Mouse (Mus musculus): ENCODE results near the gene 3830406C13Rik. TPM values are rescaled to one million over a fixed set of nuclear protein-coding genes. Genes with fewer than 3 reads are reported as not detected.
"Not testable (repeated sequence)": the region's sequence is repeated elsewhere in the genome, so short reads cannot be mapped to it uniquely, and the experiment has no call there.

3830406C13Rik gene
- polyA plus RNA-seq (2014; fragmentation: Nextera tagmentation; extraction: Ambion mirVana) = 37.4 and 37.6 TPM in 2 replicates

DNA sequence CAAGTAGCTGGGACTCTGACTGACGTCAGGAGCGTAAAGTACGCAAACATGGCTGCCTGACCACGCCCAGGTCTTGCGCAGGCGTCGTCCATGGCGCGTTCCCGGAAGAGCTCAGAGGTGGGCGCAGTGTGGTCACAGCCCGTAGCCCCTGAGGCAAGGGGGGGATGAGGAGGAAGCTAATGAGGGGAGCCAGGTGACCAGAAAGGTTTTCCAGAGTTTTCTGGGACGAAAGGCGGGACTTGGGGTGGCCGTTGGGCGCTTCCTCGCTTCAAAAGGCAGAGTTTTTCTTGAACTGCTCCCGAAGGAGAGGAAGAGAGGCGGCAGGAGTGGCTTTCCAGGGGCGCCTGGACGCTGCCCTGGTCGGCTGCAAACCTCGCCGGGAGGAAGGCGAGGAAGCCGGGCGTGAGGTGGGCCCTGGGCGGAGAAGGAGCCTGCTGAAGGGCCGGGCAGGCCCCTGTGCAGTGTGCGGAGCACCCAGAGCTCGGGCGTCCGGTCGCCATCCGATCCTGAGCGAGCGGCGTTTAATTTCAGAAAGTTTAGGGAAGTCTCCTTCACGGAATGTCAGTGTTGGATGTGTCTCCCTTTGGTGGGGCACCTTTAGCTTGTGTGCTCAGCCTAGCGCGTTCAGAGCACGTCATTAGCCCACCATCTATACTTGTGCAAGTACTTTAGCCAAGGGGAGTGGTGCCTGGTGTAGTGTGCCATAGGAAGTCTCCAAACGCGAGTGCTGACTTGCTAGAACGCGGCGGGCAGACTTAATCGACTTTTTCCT lies at the start of gene 3830406C13Rik:
Gene 3830406C13Rik, plus strand, starts transcription at position 33 of the 772 bp plus-strand sequence.
- Histone ChIP-seq H3K4me2 (ENCODE audit: low read depth, low read length) (peak within 1 kb of the TSS; percentile 82), H3K4me3 (ENCODE audit: low read depth, low read length) (peak within 1 kb of the TSS; percentile 93), H3K9ac (replicated peaks; ENCODE audit: low read depth, low read length) (peak within 1 kb of the TSS; percentile 87), H3K27me3 (ENCODE audit: control insufficient read depth, insufficient read depth, low read length) (no peaks in the 10 kb centered on the region), H3K36me3 (ENCODE audit: control insufficient read depth, insufficient read depth, low read length) (no peaks in the 10 kb centered on the region), H3K4me1 (ENCODE audit: control insufficient read depth, insufficient read depth, low read length) (no peaks in the 10 kb centered on the region), H3K27ac (ENCODE audit: low read depth, low read length) (peak within 1 kb of the TSS; percentile 84), H3K9me3 (ENCODE audit: control insufficient read depth, low read length) (no peaks in the 10 kb centered on the region)
- ATAC-seq (ENCODE audit: low read depth) = peak; percentile 99
- WGBS = 2% methylated on average over 48 of the region's 48 CpGs

- no peak overlapping the region for H3K27ac ChIP-seq (ENCODE audit: low read depth, low read length)
- no peaks in the 10 kb centered on the region for H3K27me3 ChIP-seq (ENCODE audit: control insufficient read depth, insufficient read depth, low read length)
- no peak overlapping the region for H3K9ac ChIP-seq (replicated peaks; ENCODE audit: low read depth, low read length)
- no peaks in the 10 kb centered on the region for H3K4me1 ChIP-seq (ENCODE audit: control insufficient read depth, insufficient read depth, low read length)
- no peaks in the 10 kb centered on the region for H3K36me3 ChIP-seq (ENCODE audit: control insufficient read depth, insufficient read depth, low read length)
- WGBS = 79% methylated on average over 4 of the region's 4 CpGs
- no peak overlapping the region for H3K4me3 ChIP-seq (ENCODE audit: low read depth, low read length)
- no peak for ATAC-seq (ENCODE audit: low read depth)
- no peak overlapping the region for H3K4me2 ChIP-seq (ENCODE audit: low read depth, low read length)
- no peaks in the 10 kb centered on the region for H3K9me3 ChIP-seq (ENCODE audit: control insufficient read depth, low read length)
These were observed 40.2 kb upstream of the 3830406C13Rik start for GRCm38 (mm10) chr14:12243726-12244125.

GRCm38 (mm10) chr14:12276031-12276430 lies 7.9 kb upstream of the 3830406C13Rik start:
- Histone ChIP-seq H3K9ac (replicated peaks; ENCODE audit: low read depth, low read length) (no peak overlapping the region), H3K27ac (ENCODE audit: low read depth, low read length) (no peak overlapping the region), H3K36me3 (ENCODE audit: control insufficient read depth, insufficient read depth, low read length) (no peaks in the 10 kb centered on the region), H3K4me1 (ENCODE audit: control insufficient read depth, insufficient read depth, low read length) (no peaks in the 10 kb centered on the region), H3K9me3 (ENCODE audit: control insufficient read depth, low read length) (no peaks in the 10 kb centered on the region), H3K4me3 (ENCODE audit: low read depth, low read length) (no peak overlapping the region), H3K4me2 (ENCODE audit: low read depth, low read length) (no peak overlapping the region), H3K27me3 (ENCODE audit: control insufficient read depth, insufficient read depth, low read length) (no peaks in the 10 kb centered on the region)
- no peak for ATAC-seq (ENCODE audit: low read depth)
- 63% methylated on average over 3 of the region's 3 CpGs for WGBS

DNA sequence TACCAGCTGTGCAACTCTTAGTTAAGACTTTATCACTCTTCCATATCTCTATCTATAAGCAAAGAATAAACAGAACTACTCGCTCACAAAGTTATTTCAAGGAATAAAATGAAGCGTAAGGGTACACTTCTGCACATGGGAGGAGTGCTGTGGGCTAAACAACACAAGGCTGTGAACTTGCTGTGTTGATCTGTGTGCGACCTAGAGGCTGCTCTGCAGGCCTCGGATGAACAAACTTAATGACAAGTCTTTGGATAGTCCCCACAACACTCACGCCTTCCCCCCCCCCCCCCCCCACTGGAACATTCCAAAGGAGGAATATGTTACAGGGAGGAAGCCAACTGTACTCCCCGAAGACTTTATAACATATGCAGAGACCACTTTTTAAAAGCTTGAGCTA lies 332 bp upstream of the 3830406C13Rik start, which contains the start of gene Gm49355:
Gene Gm49355, plus strand, starts transcription at position 336 of the 400 bp plus-strand sequence.
- peak within 1 kb of the TSS; percentile 82 for H3K4me2 ChIP-seq (ENCODE audit: low read depth, low read length)
- peak within 1 kb of the TSS; percentile 84 for H3K27ac ChIP-seq (ENCODE audit: low read depth, low read length)
- no peaks in the 10 kb centered on the region for H3K4me1 ChIP-seq (ENCODE audit: control insufficient read depth, insufficient read depth, low read length)
- WGBS = 86% methylated on average over 6 of the region's 6 CpGs
- no peaks in the 10 kb centered on the region for H3K9me3 ChIP-seq (ENCODE audit: control insufficient read depth, low read length)
- no peaks in the 10 kb centered on the region for H3K36me3 ChIP-seq (ENCODE audit: control insufficient read depth, insufficient read depth, low read length)
- H3K9ac ChIP-seq (replicated peaks; ENCODE audit: low read depth, low read length) = peak within 1 kb of the TSS; percentile 87
- H3K27me3 ChIP-seq (ENCODE audit: control insufficient read depth, insufficient read depth, low read length) = no peaks in the 10 kb centered on the region
- peak within 1 kb of the TSS; percentile 93 for H3K4me3 ChIP-seq (ENCODE audit: low read depth, low read length)
- ATAC-seq (ENCODE audit: low read depth) = peak; percentile 49; the same call in 1 of the 2 replicates

DNA sequence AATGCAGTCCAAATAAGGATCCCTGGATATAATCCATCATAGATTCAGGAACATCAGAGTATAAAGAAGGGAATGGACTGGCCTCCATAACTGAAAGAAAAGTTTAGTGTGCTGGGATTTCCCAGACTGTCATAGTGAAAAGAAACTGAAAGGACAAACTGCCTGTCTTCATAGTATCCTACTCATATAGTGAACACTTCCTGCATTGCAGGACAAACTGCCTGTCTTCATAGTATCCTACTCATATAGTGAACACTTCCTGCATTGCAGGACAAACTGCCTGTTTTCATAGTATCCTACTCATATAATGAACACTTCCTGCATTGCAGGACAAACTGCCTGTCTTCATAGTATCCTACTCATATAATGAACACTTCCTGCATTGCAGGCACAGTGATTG lies 5.8 kb downstream of the 3830406C13Rik start:
- not testable (repeated sequence) for H3K9me3 ChIP-seq (ENCODE audit: control insufficient read depth, low read length); H3K27ac ChIP-seq (ENCODE audit: low read depth, low read length); H3K27me3 ChIP-seq (ENCODE audit: control insufficient read depth, insufficient read depth, low read length); ATAC-seq (ENCODE audit: low read depth); H3K4me2 ChIP-seq (ENCODE audit: low read depth, low read length); H3K36me3 ChIP-seq (ENCODE audit: control insufficient read depth, insufficient read depth, low read length); H3K4me3 ChIP-seq (ENCODE audit: low read depth, low read length); H3K4me1 ChIP-seq (ENCODE audit: control insufficient read depth, insufficient read depth, low read length); H3K9ac ChIP-seq (replicated peaks; ENCODE audit: low read depth, low read length)

DNA sequence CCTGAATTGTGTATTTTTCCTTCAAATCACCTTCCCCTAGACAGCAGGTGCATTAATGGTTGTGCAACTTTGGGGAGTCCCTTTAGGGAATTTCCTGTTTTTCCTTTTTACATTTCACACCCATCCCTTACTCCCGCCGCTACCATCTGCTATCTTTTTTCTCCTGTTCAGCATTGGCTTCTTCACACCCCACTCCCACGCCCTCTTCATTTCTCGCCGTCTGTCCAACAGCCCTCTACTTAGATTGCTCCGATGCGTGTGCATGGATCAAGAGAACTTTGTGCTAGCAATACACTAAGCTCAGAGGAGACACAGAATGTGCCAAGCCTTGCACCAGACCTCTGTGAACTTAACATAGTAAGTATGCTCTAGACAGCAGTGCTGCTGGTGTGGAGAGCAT lies 12.4 kb downstream of the 3830406C13Rik start:
- 87% methylated on average over 7 of the region's 7 CpGs for WGBS
- Histone ChIP-seq H3K27ac (ENCODE audit: low read depth, low read length) (no peak overlapping the region), H3K9ac (replicated peaks; ENCODE audit: low read depth, low read length) (no peak overlapping the region), H3K4me3 (ENCODE audit: low read depth, low read length) (no peak overlapping the region), H3K4me2 (ENCODE audit: low read depth, low read length) (no peak overlapping the region), H3K36me3 (ENCODE audit: control insufficient read depth, insufficient read depth, low read length) (no peaks in the 10 kb centered on the region), H3K4me1 (ENCODE audit: control insufficient read depth, insufficient read depth, low read length) (no peaks in the 10 kb centered on the region), H3K9me3 (ENCODE audit: control insufficient read depth, low read length) (no peaks in the 10 kb centered on the region), H3K27me3 (ENCODE audit: control insufficient read depth, insufficient read depth, low read length) (no peaks in the 10 kb centered on the region)
- no peak for ATAC-seq (ENCODE audit: low read depth)

GRCm38 (mm10) chr14:12299171-12299570 lies 15.2 kb downstream of the 3830406C13Rik start:
- H3K27ac ChIP-seq (ENCODE audit: low read depth, low read length) = no peak overlapping the region
- no peaks in the 10 kb centered on the region for H3K27me3 ChIP-seq (ENCODE audit: control insufficient read depth, insufficient read depth, low read length)
- no peak overlapping the region for H3K4me2 ChIP-seq (ENCODE audit: low read depth, low read length)

GRCm38 (mm10) chr14:12299654-12300053 lies 15.7 kb downstream of the 3830406C13Rik start:
- Histone ChIP-seq H3K9ac (replicated peaks; ENCODE audit: low read depth, low read length) (no peak overlapping the region), H3K27me3 (ENCODE audit: control insufficient read depth, insufficient read depth, low read length) (no peaks in the 10 kb centered on the region), H3K36me3 (ENCODE audit: control insufficient read depth, insufficient read depth, low read length) (no peaks in the 10 kb centered on the region), H3K9me3 (ENCODE audit: control insufficient read depth, low read length) (no peaks in the 10 kb centered on the region), H3K4me3 (ENCODE audit: low read depth, low read length) (no peak overlapping the region), H3K4me2 (ENCODE audit: low read depth, low read length) (no peak overlapping the region), H3K27ac (ENCODE audit: low read depth, low read length) (no peak overlapping the region), H3K4me1 (ENCODE audit: control insufficient read depth, insufficient read depth, low read length) (no peaks in the 10 kb centered on the region)
- ATAC-seq (ENCODE audit: low read depth) = no peak
- WGBS = 36% methylated on average over 6 of the region's 6 CpGs

More at GRCm38 (mm10) chr14:12299171-12299570, 15.2 kb downstream of the 3830406C13Rik start:
- Histone ChIP-seq H3K9me3 (ENCODE audit: control insufficient read depth, low read length) (no peaks in the 10 kb centered on the region), H3K4me3 (ENCODE audit: low read depth, low read length) (no peak overlapping the region), H3K4me1 (ENCODE audit: control insufficient read depth, insufficient read depth, low read length) (no peaks in the 10 kb centered on the region), H3K9ac (replicated peaks; ENCODE audit: low read depth, low read length) (no peak overlapping the region), H3K36me3 (ENCODE audit: control insufficient read depth, insufficient read depth, low read length) (no peaks in the 10 kb centered on the region)
- no peak for ATAC-seq (ENCODE audit: low read depth)

DNA sequence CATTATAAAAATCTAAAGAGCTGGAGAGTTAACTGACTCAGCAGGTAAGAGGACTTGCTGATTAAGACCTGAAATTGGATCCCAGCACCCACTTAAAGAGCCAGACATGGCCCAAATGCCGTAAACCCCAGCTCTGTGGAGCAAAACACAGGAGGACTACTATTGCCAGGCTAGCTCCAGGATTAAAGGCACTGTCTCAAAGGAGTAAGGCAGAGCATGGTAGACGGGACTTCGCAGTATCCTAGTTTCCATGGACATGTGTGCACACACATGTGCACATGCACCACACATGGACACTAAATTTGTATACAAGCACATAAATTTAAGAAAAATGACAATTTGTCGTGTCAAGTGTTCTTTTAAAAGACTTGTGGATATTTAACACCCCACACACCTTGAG lies 16.3 kb downstream of the 3830406C13Rik start:
- H3K4me3 ChIP-seq (ENCODE audit: low read depth, low read length) = no peak overlapping the region
- H3K27me3 ChIP-seq (ENCODE audit: control insufficient read depth, insufficient read depth, low read length) = no peaks in the 10 kb centered on the region
- no peaks in the 10 kb centered on the region for H3K9me3 ChIP-seq (ENCODE audit: control insufficient read depth, low read length)
- no peak for ATAC-seq (ENCODE audit: low read depth)
- no peaks in the 10 kb centered on the region for H3K36me3 ChIP-seq (ENCODE audit: control insufficient read depth, insufficient read depth, low read length)
- H3K4me1 ChIP-seq (ENCODE audit: control insufficient read depth, insufficient read depth, low read length) = no peaks in the 10 kb centered on the region
- no peak overlapping the region for H3K9ac ChIP-seq (replicated peaks; ENCODE audit: low read depth, low read length)
- no peak overlapping the region for H3K4me2 ChIP-seq (ENCODE audit: low read depth, low read length)
- WGBS = 80% methylated on average over 4 of the region's 4 CpGs
- no peak overlapping the region for H3K27ac ChIP-seq (ENCODE audit: low read depth, low read length)

Data from neural tube, embryonic 14.5 days (tissue).